Mouse (Mus musculus) bone marrow macrophage, adult 2 months (primary cell): ENCODE data around the gene Trim47. TPM values are rescaled to one million over a fixed set of nuclear protein-coding genes. Genes with fewer than 3 reads are reported as not detected.

Source experiments
- H3K27ac ChIP-seq: 2 replicates; pipeline ENCODE4 v1.5.1; 2012; ENCODE audit warnings: low read depth, low read length; ENCODE audit not compliant: insufficient read depth
- H3K4me1 ChIP-seq: 2 replicates; pipeline ENCODE4 v1.6.1; 2012; ENCODE audit warnings: low read length; ENCODE audit not compliant: control insufficient read depth, insufficient read depth
- H3K4me3 ChIP-seq: 2 replicates; pipeline ENCODE4 v1.5.1; 2012; ENCODE audit warnings: mild to moderate bottlenecking, low read length, moderate library complexity; ENCODE audit not compliant: insufficient read depth
- CTCF ChIP-seq: IDR thresholded peaks from 2 replicates; pipeline ENCODE4 v1.5.1; 2012; ENCODE audit warnings: low read depth, mild to moderate bottlenecking, low read length, moderate library complexity
- POLR2A ChIP-seq: IDR thresholded peaks from 2 replicates; pipeline ENCODE4 v1.6.1; 2012; ENCODE audit warnings: mild to moderate bottlenecking, low read depth, low read length, borderline replicate concordance
- polyA plus RNA-seq: library from polyadenylated mRNA; stranded (reverse); fragments of >200 nt; gene quantifications from 2 replicates; pipeline ENCODE4 v1.2.4, GENCODE M21; 2012; ENCODE audit not compliant: missing spikeins, insufficient read depth, insufficient read length

Trim47 gene
- polyA plus RNA-seq, 1 experiment, result 32.1 TPM

DNA sequence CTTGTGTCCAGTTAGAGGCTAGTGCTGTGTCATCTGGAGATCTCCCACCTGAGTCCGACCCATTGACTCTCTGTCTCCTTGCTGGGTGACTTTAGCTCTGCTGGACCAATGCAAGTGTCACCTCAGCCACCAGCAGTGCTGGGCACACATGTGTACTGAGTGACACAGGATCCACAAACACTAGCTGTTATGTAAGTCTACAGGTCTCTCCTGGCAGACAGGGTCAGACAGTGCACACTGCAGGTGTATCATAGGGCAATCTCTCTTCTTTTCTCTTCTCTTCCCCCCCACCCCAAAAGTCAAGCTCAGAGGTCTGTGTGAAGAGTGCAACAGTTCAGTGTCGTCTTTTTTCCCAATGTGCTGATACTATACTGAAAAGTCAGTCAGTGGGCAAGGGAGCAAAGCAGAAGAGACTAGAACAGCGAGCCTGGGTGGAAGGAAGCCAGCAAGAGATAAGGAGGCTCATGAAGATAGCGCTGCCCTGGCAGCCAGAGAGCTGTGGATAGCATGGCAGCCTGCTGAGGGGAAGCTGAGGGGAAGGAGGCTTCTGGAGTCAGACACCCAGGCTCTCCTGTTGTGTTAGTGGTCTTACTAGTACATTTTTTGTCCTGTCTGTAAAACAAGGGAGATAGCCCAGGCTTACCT is 69.7 kb downstream of the Trim47 start:
- Histone ChIP-seq H3K4me1 (no peaks in the 10 kb centered on the region), H3K27ac (no peak overlapping the region), H3K4me3 (no peak overlapping the region)
- TF ChIP-seq CTCF (no peak), POLR2A (no peak)

DNA sequence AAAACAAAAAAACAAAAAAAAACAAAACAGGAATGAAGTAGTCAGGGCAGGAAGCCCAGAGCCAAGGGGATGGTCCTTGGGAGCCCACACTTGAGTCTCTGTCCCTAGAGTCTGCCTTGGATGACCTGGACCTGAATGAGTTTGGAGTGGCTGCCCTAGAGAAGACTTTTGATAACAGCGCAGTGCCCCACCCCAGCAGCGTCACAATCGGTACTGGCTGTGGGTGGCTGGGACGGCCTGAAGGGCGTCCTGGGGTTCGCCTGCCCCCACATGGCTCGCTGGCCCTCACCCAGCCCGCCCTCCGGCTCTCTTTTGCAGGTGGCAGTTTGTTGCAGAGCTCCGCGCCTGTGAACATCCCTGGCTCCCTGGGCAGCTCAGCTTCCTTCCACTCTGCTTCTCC is 71.1 kb downstream of the Trim47 start:
- TF ChIP-seq POLR2A, result no peak
- no peak for TF ChIP-seq CTCF
- Histone ChIP-seq H3K4me3 (no peak overlapping the region), H3K4me1 (no peaks in the 10 kb centered on the region), H3K27ac (no peak overlapping the region)

Other genes starting within 250 kb of the Trim47 start
- not detected in 2 replicates for gene Smim5, start 227.2 kb downstream of the Trim47 start, polyA plus RNA-seq
- not detected in 2 replicates for gene Smim6, start 215.2 kb downstream of the Trim47 start, polyA plus RNA-seq
- gene Sap30bp, start 193.9 kb downstream of the Trim47 start, polyA plus RNA-seq, result 23.6 and 24.5 TPM in 2 replicates
- 19.9 and 21.5 TPM in 2 replicates for gene Recql5, start 193.7 kb downstream of the Trim47 start, polyA plus RNA-seq
- 0.23 TPM in 1 of 2 replicates, not detected in the other for gene Itgb4, start 152.5 kb downstream of the Trim47 start, polyA plus RNA-seq
- 12.2 and 14.4 TPM in 2 replicates for gene Galk1, start 114.5 kb downstream of the Trim47 start, polyA plus RNA-seq
- gene H3f3b, start 99.2 kb downstream of the Trim47 start, polyA plus RNA-seq, result 431 and 432 TPM in 2 replicates
- 24.9 and 28.1 TPM in 2 replicates for gene Unk, start 96.9 kb downstream of the Trim47 start, polyA plus RNA-seq
- gene Unc13d, start 49.2 kb downstream of the Trim47 start, polyA plus RNA-seq, result 23.2 and 32.3 TPM in 2 replicates
- 134 and 155 TPM in 2 replicates for gene Wbp2, start 40.2 kb downstream of the Trim47 start, polyA plus RNA-seq
- gene Trim65, start 3.9 kb upstream of the Trim47 start, polyA plus RNA-seq, result 22.4 and 23.4 TPM in 2 replicates
- 19.2 and 31.8 TPM in 2 replicates for gene Mrpl38, start 11.7 kb upstream of the Trim47 start, polyA plus RNA-seq
- 21.1 and 26.4 TPM in 2 replicates for gene Fbf1, start 41.0 kb upstream of the Trim47 start, polyA plus RNA-seq
- gene Ten1, start 71.6 kb upstream of the Trim47 start, polyA plus RNA-seq, result 70.4 TPM in 2 replicates
- 47.0 and 47.6 TPM in 2 replicates for gene Acox1, start 71.8 kb upstream of the Trim47 start, polyA plus RNA-seq
- not detected in 2 replicates for gene Evpl, start 110.9 kb upstream of the Trim47 start, polyA plus RNA-seq
- gene Srp68, start 147.0 kb upstream of the Trim47 start, polyA plus RNA-seq, result 42.5 and 43.7 TPM in 2 replicates
- gene Galr2, start 153.7 kb upstream of the Trim47 start, polyA plus RNA-seq, result 0.41 TPM in 1 of 2 replicates, not detected in the other
- gene Exoc7, start 180.0 kb upstream of the Trim47 start, polyA plus RNA-seq, result 71.8 and 88.2 TPM in 2 replicates
- gene Foxj1, start 208.2 kb upstream of the Trim47 start, polyA plus RNA-seq, result not detected in 2 replicates